Mouse (Mus musculus) limb, embryonic 12.5 days (tissue): ENCODE results near the gene Kcnn1. TPM values are rescaled to one million over a fixed set of nuclear protein-coding genes. Genes with fewer than 3 reads are reported as not detected.

ENCODE experiments used
- ATAC-seq: fragments of 200-750 bp; cut with Nextera tagmentation; 2 replicates; pipeline ENCODE4 v1.8.0; 2017; ENCODE audit warnings: low read depth, moderate TSS enrichment; ENCODE audit not compliant: insufficient number of reproducible peaks, insufficient read depth, low FRiP score, low TSS enrichment
- H3K27ac ChIP-seq: fragments of 300-500 bp; sonication (generic); 2 replicates; pipeline ENCODE4 v1.5.1; 2016; ENCODE audit warnings: mild to moderate bottlenecking, moderate library complexity
- H3K27me3 ChIP-seq: fragments of 300-500 bp; sonication (generic); 2 replicates; pipeline ENCODE4 v1.6.1; 2016; ENCODE audit warnings: mild to moderate bottlenecking, moderate library complexity
- H3K36me3 ChIP-seq: fragments of 300-500 bp; sonication (generic); 2 replicates; pipeline ENCODE4 v1.6.1; 2016; ENCODE audit warnings: mild to moderate bottlenecking, moderate library complexity
- H3K4me1 ChIP-seq: fragments of 300-500 bp; sonication (generic); replicated peaks from 2 replicates; pipeline ENCODE4 v1.6.1; 2016
- H3K4me2 ChIP-seq: fragments of 300-500 bp; sonication (generic); 2 replicates; pipeline ENCODE4 v1.6.1; 2016; ENCODE audit warnings: mild to moderate bottlenecking, moderate library complexity
- H3K4me3 ChIP-seq: fragments of 300-500 bp; sonication (generic); replicated peaks from 2 replicates; pipeline ENCODE4 v1.5.1; 2016; ENCODE audit warnings: mild to moderate bottlenecking
- H3K9ac ChIP-seq: fragments of 300-500 bp; sonication (generic); replicated peaks from 2 replicates; pipeline ENCODE4 v1.6.1; 2016; ENCODE audit warnings: mild to moderate bottlenecking, moderate library complexity
- H3K9me3 ChIP-seq: fragments of 300-500 bp; sonication (generic); 2 replicates; pipeline ENCODE4 v1.6.1; 2016; ENCODE audit warnings: mild to moderate bottlenecking, moderate library complexity
- WGBS: fragments of 180-500 bp; shearing (Covaris S2); methylation state at CpG from one replicate; pipeline ENCODE4 v1.1.7; 2016; 5-methylcytosine and 5-hydroxymethylcytosine counted together
- polyA plus RNA-seq: library from polyadenylated mRNA; unstranded; fragments of >200 nt; fragmentation: Nextera tagmentation; extraction: Ambion mirVana; gene quantifications from 2 replicates; pipeline ENCODE4 v1.2.1, GENCODE M21; 2016

The Kcnn1 gene
- polyA plus RNA-seq, 1 experiment from 2014 or later, result 6.0 TPM

DNA sequence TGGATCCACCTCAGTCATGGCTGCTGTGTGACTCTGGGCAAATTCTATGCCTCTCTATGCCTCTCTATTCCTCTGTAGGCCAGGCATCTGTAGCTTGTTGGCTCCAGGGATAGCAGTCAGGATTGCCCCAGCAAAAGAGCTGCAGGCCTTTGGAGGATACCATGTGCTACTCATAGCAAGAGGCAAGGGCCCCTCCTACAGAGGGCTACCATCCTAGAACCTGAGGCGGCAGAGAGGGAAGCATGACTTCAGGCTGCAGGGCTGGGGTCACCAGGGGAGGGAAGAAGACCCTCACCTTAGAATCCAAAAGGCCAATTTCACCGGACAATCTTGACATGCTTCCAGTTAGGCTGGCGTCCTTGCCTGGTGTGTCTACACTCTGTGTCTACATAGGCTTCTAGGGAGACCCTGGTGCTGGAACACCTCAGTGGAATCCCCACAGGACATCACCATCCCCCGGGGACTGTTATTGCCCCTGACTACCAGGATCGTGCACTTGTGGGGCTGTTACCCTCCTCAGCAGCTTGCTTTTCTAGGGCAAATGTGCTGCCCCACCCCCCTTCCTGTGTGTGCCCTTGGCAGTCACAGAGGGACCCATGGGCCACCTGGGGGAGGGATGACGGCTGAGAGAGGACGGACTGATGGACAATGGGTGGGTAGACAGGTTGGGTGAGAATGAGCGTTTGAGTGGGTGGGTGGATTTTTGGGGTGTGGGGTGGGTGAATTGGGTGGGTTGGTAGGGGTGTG, 53.9 kb downstream of the Kcnn1 start:
- Histone ChIP-seq H3K9ac (no peak overlapping the region; the same call in 1 of the 2 replicates), H3K4me2 (no peak overlapping the region), H3K36me3 (no peaks in the 10 kb centered on the region), H3K4me3 (no peak overlapping the region), H3K27ac (no peak overlapping the region), H3K9me3 (no peaks in the 10 kb centered on the region), H3K27me3 (peaks cover 56% of the 10 kb centered on the region), H3K4me1 (peaks cover 5% of the 10 kb centered on the region)
- 78% methylated on average over 8 of the region's 8 CpGs for WGBS
- ATAC-seq, result no peak

DNA sequence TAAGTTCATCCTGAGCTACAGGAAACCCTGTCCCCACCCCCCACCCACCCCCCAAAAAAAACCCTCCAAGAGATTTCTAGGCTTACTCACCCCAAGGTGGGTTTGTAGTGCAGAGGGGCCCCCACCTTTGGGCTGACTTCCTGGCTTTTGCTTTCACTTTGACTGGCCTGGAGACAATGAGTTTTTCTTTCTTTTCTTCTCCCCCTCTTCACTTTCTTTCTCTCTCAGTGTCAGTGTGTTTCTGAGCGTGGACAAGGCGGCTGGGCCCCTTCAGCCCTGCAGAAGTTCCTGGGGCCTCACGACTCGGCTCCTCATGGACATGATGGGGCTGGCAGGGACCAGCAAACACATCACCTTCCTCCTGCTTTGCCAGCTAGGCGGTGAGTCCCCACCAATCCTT, 54.8 kb downstream of the Kcnn1 start, which contains the start of gene Il12rb1:
Il12rb1 (plus strand) TSS at position 211 of the 400 bp plus-strand sequence.
- H3K27ac ChIP-seq, result no peak within 1 kb of the TSS
- H3K4me1 ChIP-seq, result peaks cover 10% of the 10 kb centered on the region
- no peak within 1 kb of the TSS for H3K9ac ChIP-seq
- no peaks in the 10 kb centered on the region for H3K9me3 ChIP-seq
- H3K4me2 ChIP-seq, result no peak within 1 kb of the TSS
- WGBS, result 67% methylated on average over 5 of the region's 5 CpGs
- peaks cover 58% of the 10 kb centered on the region for H3K27me3 ChIP-seq
- H3K4me3 ChIP-seq, result no peak within 1 kb of the TSS
- ATAC-seq, result no peak
- no peaks in the 10 kb centered on the region for H3K36me3 ChIP-seq

DNA sequence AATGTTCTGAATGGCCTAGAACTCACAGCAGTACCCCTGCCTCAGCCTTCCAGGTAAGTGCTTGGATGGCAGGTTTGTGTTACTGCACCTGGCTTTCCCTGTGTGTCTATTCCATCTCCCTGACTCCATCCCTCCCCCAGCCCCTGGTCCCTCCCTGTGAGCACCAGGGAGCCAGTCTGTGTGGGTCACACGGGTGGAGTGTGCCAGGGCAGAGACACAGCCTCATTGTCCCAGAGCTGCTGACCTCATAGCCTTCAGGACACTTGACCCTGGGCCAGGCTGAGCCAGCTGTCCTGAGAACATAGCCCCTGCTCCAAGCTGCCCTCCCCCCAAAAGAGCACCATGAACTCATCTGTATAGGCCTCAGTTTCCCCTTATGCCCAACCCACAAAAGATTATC, 55.8 kb downstream of the Kcnn1 start:
- 57% methylated on average over 1 of the region's 1 CpGs for WGBS

DNA sequence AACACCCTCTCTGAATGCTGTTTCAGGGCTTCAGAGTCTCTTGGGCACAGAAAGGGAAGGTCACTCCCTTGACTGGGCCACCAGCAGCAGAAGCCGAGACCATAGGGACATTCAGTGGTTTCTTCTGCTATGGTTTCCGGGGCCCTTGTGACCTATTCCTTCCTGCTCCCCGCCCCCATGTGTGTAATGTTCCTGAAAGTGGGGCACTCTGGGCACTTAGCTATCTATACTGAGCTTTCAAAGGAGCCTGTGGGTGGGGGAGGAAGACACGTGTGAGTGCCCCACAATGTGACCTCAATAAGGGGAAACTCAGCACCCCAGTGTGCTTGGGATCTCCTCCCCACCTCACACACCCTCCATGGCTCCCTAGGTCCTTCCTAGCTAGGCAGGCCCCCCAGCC, 56.5 kb downstream of the Kcnn1 start:
- no peaks in the 10 kb centered on the region for H3K36me3 ChIP-seq
- H3K4me3 ChIP-seq, result no peak overlapping the region
- no peak for ATAC-seq
- H3K27ac ChIP-seq, result no peak overlapping the region
- 71% methylated on average over 4 of the region's 4 CpGs for WGBS
- peaks cover 10% of the 10 kb centered on the region for H3K4me1 ChIP-seq
- no peak overlapping the region for H3K9ac ChIP-seq
- H3K4me2 ChIP-seq, result no peak overlapping the region
- no peaks in the 10 kb centered on the region for H3K9me3 ChIP-seq
- H3K27me3 ChIP-seq, result peaks cover 67% of the 10 kb centered on the region

More for the DNA sequence above, 55.8 kb downstream of the Kcnn1 start:
- no peaks in the 10 kb centered on the region for H3K9me3 ChIP-seq
- no peak overlapping the region for H3K27ac ChIP-seq
- H3K27me3 ChIP-seq, result peaks cover 59% of the 10 kb centered on the region
- H3K36me3 ChIP-seq, result no peaks in the 10 kb centered on the region
- H3K9ac ChIP-seq, result no peak overlapping the region
- ATAC-seq, result no peak
- H3K4me1 ChIP-seq, result peaks cover 10% of the 10 kb centered on the region
- H3K4me2 ChIP-seq, result no peak overlapping the region
- no peak overlapping the region for H3K4me3 ChIP-seq

DNA sequence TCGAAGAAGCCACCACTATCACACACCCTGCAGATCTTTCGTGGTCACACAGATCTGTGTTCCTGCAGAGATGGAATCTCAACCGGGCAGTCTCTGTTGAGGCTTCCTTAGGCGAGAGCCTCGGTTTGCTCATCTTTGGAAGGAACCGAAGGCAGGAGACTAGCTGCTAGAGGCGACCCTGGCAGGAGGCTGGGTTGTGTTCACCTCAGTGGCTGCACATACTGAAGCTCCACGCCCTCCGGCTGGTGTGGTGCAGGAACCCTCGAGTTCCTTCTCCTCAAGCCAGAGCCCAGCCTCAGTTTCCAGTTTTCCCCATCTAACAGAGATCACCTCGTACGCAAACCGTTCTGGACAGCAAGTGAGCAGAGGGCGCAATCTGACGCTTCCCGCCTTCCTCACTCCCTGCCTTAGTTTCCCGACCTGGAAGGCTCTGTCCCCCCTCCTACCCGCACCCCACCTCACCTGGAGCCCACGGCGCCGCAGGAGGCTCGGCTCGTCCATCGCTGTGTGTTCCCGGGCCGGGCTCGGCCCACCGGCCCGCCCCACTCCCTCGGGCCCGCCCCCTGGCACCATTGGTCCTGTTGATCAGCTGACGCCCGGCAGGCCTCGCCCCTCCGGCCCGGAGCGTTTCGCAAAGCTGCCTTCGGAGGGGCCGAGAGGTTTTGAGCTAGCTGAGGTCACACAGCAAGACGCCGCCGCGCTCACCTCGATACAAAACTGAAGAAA, 58.4 kb downstream of the Kcnn1 start, which contains the start of gene Mast3:
Mast3 (minus strand) TSS at position 574 of the 726 bp plus-strand sequence.
- ATAC-seq, result peak; percentile 81
- 1% methylated on average over 45 of the region's 45 CpGs for WGBS
- Histone ChIP-seq H3K4me1 (peaks cover 10% of the 10 kb centered on the region), H3K9ac (peak within 1 kb of the TSS; percentile 53), H3K4me3 (peak within 1 kb of the TSS; percentile 47), H3K4me2 (peak within 1 kb of the TSS; percentile 84), H3K27ac (no peak within 1 kb of the TSS), H3K9me3 (no peaks in the 10 kb centered on the region), H3K27me3 (peaks cover 79% of the 10 kb centered on the region), H3K36me3 (no peaks in the 10 kb centered on the region)

DNA sequence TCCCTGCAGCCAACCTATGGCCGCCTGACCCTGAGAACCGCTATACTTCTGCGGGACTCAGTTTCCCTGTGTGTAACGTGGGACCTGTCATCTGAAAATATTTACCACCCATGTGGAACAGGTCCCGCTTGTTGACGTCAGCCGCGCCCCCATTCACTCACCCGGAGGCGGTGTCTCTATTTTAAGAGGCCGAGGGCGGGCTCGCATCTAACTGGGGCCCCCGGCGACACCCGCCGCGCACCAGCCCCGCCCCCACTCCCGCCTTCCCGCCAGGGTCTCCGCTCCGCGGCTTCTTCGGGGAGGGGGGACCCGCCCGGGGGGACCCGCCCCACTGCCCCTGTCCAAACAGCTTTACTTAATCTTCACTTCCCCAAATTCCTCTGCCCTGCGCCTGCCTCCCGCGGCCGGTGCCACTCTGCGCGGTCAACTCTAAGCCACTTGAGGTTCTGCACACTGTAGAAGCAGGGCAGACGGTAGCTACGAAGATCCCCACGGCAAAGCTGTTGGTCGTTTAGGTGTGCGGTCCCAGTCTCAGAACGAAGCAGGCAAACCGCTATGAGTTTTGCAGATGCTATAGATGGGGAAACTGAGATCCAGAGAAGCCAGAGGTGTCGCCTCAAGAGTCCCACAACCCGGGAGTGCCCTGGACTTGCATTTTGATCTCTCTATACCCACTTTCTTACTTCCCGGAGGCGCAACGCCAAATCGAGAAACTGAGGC, 59.1 kb downstream of the Kcnn1 start:
- Histone ChIP-seq H3K27ac (no peak overlapping the region), H3K9me3 (no peaks in the 10 kb centered on the region), H3K36me3 (no peaks in the 10 kb centered on the region), H3K4me2 (peak overlapping the region; percentile 84), H3K4me3 (peak overlapping the region; percentile 47), H3K9ac (peak overlapping the region; percentile 34; the same call in 1 of the 2 replicates), H3K27me3 (peaks cover 80% of the 10 kb centered on the region), H3K4me1 (peaks cover 10% of the 10 kb centered on the region)
- ATAC-seq, result no peak
- WGBS, result 2% methylated on average over 47 of the region's 47 CpGs

DNA sequence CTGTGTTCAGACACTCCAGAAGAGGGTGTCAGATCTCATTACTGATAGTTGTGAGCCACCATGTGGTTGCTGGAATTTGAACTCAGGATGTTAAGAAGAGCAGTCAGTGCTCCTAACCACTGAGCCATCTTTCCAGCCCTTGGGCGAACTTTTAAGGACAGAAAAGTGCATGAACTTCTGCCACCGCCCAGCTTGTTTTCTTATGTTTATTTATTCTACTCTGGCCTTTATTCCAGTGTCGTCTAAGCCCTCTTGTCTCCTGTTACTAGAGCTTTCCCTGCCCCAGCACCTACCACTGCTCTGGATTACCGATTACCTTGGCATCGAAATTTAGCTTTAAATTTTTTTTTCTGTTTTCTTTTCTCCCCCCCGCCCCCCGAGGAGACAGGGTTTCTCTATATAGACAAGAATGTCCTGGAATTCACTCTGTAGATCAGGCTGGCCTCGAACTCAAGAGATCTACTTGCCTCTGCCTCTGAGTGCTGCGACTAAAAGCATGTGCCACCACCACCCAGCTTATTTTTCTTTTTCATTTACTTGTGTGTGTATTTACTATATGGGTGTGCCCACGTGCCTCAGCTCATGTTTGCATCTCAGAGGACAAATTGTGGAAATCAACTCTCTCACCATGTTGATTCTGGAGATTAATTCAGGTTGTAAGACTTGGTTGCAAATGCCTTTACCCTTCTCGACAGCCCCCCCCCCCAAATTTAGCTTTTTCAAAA, 60.1 kb downstream of the Kcnn1 start:
- peaks cover 15% of the 10 kb centered on the region for H3K4me1 ChIP-seq
- no peak overlapping the region for H3K27ac ChIP-seq
- H3K9me3 ChIP-seq, result no peaks in the 10 kb centered on the region
- H3K4me3 ChIP-seq, result no peak overlapping the region
- no peaks in the 10 kb centered on the region for H3K36me3 ChIP-seq
- no peak overlapping the region for H3K4me2 ChIP-seq
- H3K9ac ChIP-seq, result no peak overlapping the region
- ATAC-seq, result no peak
- WGBS, result 67% methylated on average over 11 of the region's 11 CpGs
- H3K27me3 ChIP-seq, result peaks cover 87% of the 10 kb centered on the region

DNA sequence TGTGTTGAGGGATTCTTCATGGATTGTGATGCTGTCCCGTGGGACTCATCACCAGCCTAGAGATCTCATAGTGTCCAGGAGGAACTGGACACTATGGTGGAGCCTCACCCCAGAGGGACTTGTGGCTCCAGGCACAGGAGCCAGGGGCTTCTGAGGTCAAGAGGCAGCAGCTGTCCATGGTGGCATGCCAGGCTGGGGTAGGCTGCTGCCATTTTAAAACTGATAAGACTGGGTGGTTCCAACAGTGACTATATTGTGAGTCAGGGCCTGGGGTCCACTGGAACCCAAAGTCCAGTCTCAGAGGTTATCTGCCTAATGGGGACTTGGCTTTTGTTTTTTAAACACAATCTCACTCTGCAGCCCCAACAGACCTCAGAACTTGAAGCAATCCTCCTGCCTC, 61.2 kb downstream of the Kcnn1 start:
- H3K9ac ChIP-seq, result no peak overlapping the region
- no peaks in the 10 kb centered on the region for H3K9me3 ChIP-seq
- no peak for ATAC-seq
- no peak overlapping the region for H3K4me3 ChIP-seq
- no peak overlapping the region for H3K27ac ChIP-seq
- WGBS, result 75% methylated on average over 1 of the region's 1 CpGs
- H3K27me3 ChIP-seq, result peaks cover 90% of the 10 kb centered on the region
- no peak overlapping the region for H3K4me2 ChIP-seq
- no peaks in the 10 kb centered on the region for H3K36me3 ChIP-seq
- H3K4me1 ChIP-seq, result peaks cover 20% of the 10 kb centered on the region

DNA sequence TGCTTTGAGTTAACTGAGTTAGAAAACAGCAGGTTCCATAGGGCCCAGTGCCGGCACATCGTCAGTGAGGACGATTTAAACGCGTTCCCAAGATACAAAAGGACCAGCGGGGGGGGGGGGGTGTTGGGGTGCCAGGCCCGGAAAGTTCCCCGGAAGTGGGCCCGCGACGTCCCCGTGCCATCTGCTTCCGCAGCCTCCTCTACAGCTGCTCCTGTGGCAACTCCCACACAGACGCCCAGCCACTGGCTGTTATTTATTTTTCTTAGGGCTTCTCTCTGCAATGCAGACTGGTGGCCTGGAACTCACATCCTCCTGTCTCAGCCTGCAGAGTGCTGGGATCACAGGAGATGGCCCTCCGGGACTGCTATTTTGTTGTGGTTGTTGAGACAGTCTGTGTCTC, 61.9 kb downstream of the Kcnn1 start:
- no peak for ATAC-seq
- Histone ChIP-seq H3K36me3 (no peaks in the 10 kb centered on the region), H3K9ac (no peak overlapping the region), H3K27me3 (peaks cover 87% of the 10 kb centered on the region), H3K27ac (no peak overlapping the region), H3K9me3 (no peaks in the 10 kb centered on the region), H3K4me3 (no peak overlapping the region), H3K4me2 (no peak overlapping the region), H3K4me1 (peaks cover 20% of the 10 kb centered on the region)
- 36% methylated on average over 15 of the region's 15 CpGs for WGBS

DNA sequence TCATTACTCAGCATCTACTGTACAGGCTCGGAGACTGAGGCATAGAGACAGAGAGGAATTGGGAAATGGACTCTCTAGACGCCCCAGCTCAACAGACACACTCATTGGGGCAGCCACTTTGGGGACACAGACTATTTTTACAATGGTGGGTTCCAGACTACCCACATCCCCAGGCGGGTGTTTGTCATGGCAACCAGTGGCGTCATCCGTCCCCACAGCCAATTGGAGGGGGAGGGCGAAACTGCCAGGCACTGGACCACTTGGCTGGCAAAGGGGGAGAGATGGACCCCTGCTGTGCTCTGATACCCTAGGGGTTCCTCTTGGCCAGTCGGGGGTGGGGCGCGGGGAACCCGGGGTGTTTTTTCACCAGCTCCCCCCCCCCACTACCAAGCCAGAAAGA, 62.4 kb downstream of the Kcnn1 start:
- Histone ChIP-seq H3K4me2 (no peak overlapping the region), H3K4me3 (no peak overlapping the region), H3K9me3 (no peaks in the 10 kb centered on the region), H3K9ac (no peak overlapping the region), H3K27me3 (peaks cover 84% of the 10 kb centered on the region), H3K4me1 (peaks cover 20% of the 10 kb centered on the region), H3K36me3 (no peaks in the 10 kb centered on the region), H3K27ac (no peak overlapping the region)
- no peak for ATAC-seq
- WGBS, result 41% methylated on average over 10 of the region's 10 CpGs
